Mouse (Mus musculus): ENCODE measurements around the gene Slc25a42. TPM values are rescaled to one million over a fixed set of nuclear protein-coding genes. Genes with fewer than 3 reads are reported as not detected.

Slc25a42 gene
- 8.2 and 10.2 TPM in 2 replicates for polyA plus RNA-seq (2015; fragmentation: Nextera tagmentation; extraction: Ambion mirVana)

- peaks cover 21% of the 10 kb centered on the region for H3K4me1 ChIP-seq (replicated peaks)
- no peaks in the 10 kb centered on the region for H3K9me3 ChIP-seq
- peak within 1 kb of the TSS; percentile 51 for H3K9ac ChIP-seq
- under 1% methylated on average over 61 of the region's 66 CpGs for WGBS
- peak within 1 kb of the TSS; percentile 57 for H3K4me3 ChIP-seq
- H3K36me3 ChIP-seq: no peaks in the 10 kb centered on the region
- H3K4me2 ChIP-seq: peak within 1 kb of the TSS; percentile 85
- H3K27ac ChIP-seq (replicated peaks): peak within 1 kb of the TSS; percentile 50
- 0 out of 2 replicates have a peak, but pooled peaks cover 8% of the 10 kb centered on the region for H3K27me3 ChIP-seq
- peak; percentile 98 for ATAC-seq (ENCODE audit: low FRiP score, low read depth)
Measured at GRCm38 (mm10) chr8:70212112-70213055, at the start of gene Slc25a42. Gene Slc25a42, minus strand, starts transcription at chr8:70212305.

- Histone ChIP-seq H3K9me3 (no peaks in the 10 kb centered on the region), H3K27ac (replicated peaks) (no peak overlapping the region), H3K9ac (no peak overlapping the region), H3K4me3 (no peak overlapping the region), H3K36me3 (peaks cover 96% of the 10 kb centered on the region), H3K4me2 (no peak overlapping the region), H3K27me3 (no peaks in the 10 kb centered on the region), H3K4me1 (replicated peaks) (no peaks in the 10 kb centered on the region)
- ATAC-seq (ENCODE audit: low FRiP score, low read depth): no peak
- 89% methylated on average over 2 of the region's 2 CpGs for WGBS
Measured at GRCm38 (mm10) chr8:70259043-70259442, 46.9 kb upstream of the Slc25a42 start.

DNA sequence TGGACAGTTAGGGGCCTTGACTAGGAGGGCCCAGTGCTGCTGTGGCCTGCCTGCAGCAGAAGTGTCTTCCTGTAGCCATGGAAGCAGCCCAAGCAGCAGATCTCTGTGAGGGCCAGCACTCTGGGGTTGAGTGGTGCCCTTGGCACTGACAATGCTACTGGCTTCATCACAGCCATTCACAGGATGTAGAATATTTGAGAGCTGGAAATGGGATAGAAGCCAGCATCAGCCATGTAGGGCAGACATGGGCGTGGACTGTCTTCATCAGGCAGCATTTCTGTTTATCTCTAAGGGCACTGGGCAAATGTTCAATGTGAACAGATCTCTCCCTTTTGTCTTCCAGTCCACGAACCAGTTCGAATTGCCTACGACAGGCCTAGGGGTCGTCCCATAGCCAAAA is 46.5 kb upstream of the Slc25a42 start:
- H3K4me3 ChIP-seq: no peak overlapping the region
- H3K27ac ChIP-seq (replicated peaks): no peak overlapping the region
- WGBS: 90% methylated on average over 5 of the region's 5 CpGs
- no peak overlapping the region for H3K4me2 ChIP-seq
- no peak overlapping the region for H3K9ac ChIP-seq
- no peaks in the 10 kb centered on the region for H3K9me3 ChIP-seq
- peaks cover 96% of the 10 kb centered on the region for H3K36me3 ChIP-seq
- no peak for ATAC-seq (ENCODE audit: low FRiP score, low read depth)
- H3K27me3 ChIP-seq: no peaks in the 10 kb centered on the region
- no peaks in the 10 kb centered on the region for H3K4me1 ChIP-seq (replicated peaks)

DNA sequence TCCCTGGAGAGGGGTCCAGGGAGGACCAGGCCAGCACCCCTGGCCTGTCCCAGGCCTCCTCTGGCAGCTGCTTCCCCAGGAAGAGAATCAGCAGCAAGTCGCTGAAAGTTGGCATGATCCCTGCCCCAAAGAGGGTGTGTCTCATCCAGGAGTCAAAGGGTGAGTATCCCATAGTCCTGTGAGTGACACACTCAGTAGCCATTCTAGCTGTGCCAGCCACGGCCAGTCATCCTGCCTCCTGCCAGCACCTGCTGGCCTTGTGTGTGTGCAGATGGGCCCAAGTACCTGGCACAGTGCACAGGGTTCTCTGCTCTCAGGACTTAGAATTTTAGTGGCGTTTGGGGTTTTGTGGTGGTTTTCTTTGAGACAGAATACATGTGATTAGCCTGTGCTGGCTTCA is 45.4 kb upstream of the Slc25a42 start:
- Histone ChIP-seq H3K36me3 (peaks cover 96% of the 10 kb centered on the region), H3K4me3 (no peak overlapping the region), H3K9me3 (no peaks in the 10 kb centered on the region), H3K27me3 (no peaks in the 10 kb centered on the region), H3K4me1 (replicated peaks) (no peaks in the 10 kb centered on the region), H3K27ac (replicated peaks) (no peak overlapping the region), H3K4me2 (no peak overlapping the region), H3K9ac (no peak overlapping the region)
- ATAC-seq (ENCODE audit: low FRiP score, low read depth): no peak
- WGBS: 93% methylated on average over 3 of the region's 3 CpGs

DNA sequence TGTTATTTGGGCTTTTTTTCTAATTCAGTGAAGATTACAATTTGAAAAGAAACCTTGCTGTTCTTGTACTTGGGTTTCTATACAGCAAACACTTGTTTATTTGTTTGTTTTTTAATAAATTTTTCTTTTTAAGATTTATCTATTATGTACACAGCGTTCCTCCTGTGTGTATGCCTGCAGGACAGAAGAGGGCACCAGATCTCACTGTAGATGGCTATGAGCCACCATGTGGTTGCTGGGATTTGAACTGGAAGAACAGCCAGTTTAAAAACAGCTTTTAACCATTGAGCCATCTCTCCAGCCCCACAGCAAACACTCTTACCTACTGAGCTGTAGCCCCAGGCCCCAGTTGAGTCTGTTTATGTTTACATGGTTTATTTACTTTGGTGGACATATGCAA is 42.5 kb upstream of the Slc25a42 start:
- Histone ChIP-seq H3K27me3 (no peaks in the 10 kb centered on the region), H3K4me1 (replicated peaks) (no peaks in the 10 kb centered on the region), H3K27ac (replicated peaks) (no peak overlapping the region), H3K9me3 (no peaks in the 10 kb centered on the region), H3K36me3 (peaks cover 97% of the 10 kb centered on the region), H3K4me3 (no peak overlapping the region), H3K4me2 (no peak overlapping the region), H3K9ac (no peak overlapping the region)
- 84% methylated on average over 1 of the region's 1 CpGs for WGBS
- no peak for ATAC-seq (ENCODE audit: low FRiP score, low read depth)

GRCm38 (mm10) chr8:70247841-70248240 is 35.7 kb upstream of the Slc25a42 start:
- Histone ChIP-seq H3K27me3 (no peaks in the 10 kb centered on the region), H3K9ac (no peak overlapping the region), H3K36me3 (peaks cover 81% of the 10 kb centered on the region), H3K4me3 (no peak overlapping the region), H3K9me3 (no peaks in the 10 kb centered on the region), H3K27ac (replicated peaks) (no peak overlapping the region), H3K4me2 (no peak overlapping the region), H3K4me1 (replicated peaks) (peaks cover 13% of the 10 kb centered on the region)
- ATAC-seq (ENCODE audit: low FRiP score, low read depth): no peak
- 86% methylated on average over 3 of the region's 3 CpGs for WGBS

DNA sequence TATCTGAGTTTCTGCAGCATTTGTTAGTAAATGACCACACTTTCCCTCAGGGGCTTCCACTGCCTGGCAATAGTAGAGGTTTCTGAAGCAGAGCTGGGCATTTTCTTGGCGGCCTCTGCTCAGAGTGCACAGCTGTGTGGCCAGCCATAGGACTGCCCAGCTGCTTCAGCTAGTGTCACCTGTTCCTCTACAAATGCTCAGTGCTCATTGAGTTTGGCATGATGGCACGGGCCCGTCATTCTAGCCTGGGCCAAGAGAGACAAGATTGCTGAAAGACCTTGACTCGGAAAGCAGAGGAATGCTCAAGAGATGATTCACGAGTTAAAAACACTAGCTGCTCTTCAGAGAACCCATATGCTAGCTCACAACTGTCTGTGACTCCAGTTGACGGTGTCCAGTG is 34.5 kb upstream of the Slc25a42 start:
- H3K9ac ChIP-seq: no peak overlapping the region
- no peak for ATAC-seq (ENCODE audit: low FRiP score, low read depth)
- no peaks in the 10 kb centered on the region for H3K27me3 ChIP-seq
- no peak overlapping the region for H3K27ac ChIP-seq (replicated peaks)
- peaks cover 79% of the 10 kb centered on the region for H3K36me3 ChIP-seq
- no peak overlapping the region for H3K4me2 ChIP-seq
- peaks cover 13% of the 10 kb centered on the region for H3K4me1 ChIP-seq (replicated peaks)
- WGBS: 91% methylated on average over 6 of the region's 6 CpGs
- no peaks in the 10 kb centered on the region for H3K9me3 ChIP-seq
- no peak overlapping the region for H3K4me3 ChIP-seq

DNA sequence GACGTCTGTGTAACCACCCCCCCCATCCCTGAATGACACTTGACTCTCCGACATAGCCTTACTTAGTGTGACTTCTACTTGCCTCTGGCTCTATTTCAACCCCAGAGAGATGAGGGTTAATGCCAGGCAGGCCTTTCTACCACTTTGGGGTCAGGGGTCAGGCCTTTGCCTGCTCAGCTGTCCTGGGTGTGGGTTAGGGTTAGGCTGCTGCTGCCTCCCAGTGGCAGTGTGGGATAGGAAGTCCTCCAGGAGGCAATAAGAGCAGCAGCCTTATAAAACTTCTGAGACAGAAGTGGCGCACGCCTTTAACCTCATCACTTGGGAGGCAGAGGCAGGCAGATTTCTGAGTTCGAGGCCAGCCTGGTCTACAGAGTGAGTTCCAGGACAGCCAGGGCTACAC is 28.5 kb upstream of the Slc25a42 start:
- H3K9ac ChIP-seq: no peak overlapping the region
- no peaks in the 10 kb centered on the region for H3K27me3 ChIP-seq
- H3K27ac ChIP-seq (replicated peaks): no peak overlapping the region
- H3K36me3 ChIP-seq: peaks cover 72% of the 10 kb centered on the region
- no peak overlapping the region for H3K4me2 ChIP-seq
- no peak for ATAC-seq (ENCODE audit: low FRiP score, low read depth)
- H3K4me3 ChIP-seq: no peak overlapping the region
- no peaks in the 10 kb centered on the region for H3K9me3 ChIP-seq
- WGBS: 87% methylated on average over 5 of the region's 5 CpGs
- H3K4me1 ChIP-seq (replicated peaks): peaks cover 22% of the 10 kb centered on the region

GRCm38 (mm10) chr8:70237842-70238241 is 25.7 kb upstream of the Slc25a42 start:
- H3K27me3 ChIP-seq: no peaks in the 10 kb centered on the region
- 94% methylated on average over 2 of the region's 2 CpGs for WGBS

DNA sequence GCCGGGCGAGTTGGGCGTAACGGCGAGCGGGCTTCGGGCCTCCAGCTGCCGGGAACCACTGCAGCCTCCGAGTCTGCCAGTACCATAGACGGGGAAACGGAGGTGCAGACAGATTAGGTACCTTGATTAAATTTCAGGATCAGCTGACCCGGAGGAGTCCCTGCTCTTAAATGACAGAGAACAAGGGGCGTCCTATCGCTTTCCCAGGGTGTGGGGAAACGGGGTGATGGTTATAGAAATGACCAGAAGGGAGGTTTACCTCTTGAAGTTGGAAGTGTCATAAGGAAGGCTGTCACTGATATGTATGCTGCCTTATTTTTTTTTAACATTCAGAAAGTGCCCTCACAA is 22.6 kb upstream of the Slc25a42 start:
- peak overlapping the region; percentile 63 for H3K4me2 ChIP-seq
- H3K4me3 ChIP-seq: peak overlapping the region; percentile 87
- peaks cover 39% of the 10 kb centered on the region for H3K36me3 ChIP-seq
- no peaks in the 10 kb centered on the region for H3K9me3 ChIP-seq
- H3K4me1 ChIP-seq (replicated peaks): peaks cover 37% of the 10 kb centered on the region
- under 1% methylated on average over 15 of the region's 15 CpGs for WGBS
- peak overlapping the region; percentile 80 for H3K9ac ChIP-seq
- H3K27me3 ChIP-seq: no peaks in the 10 kb centered on the region
- H3K27ac ChIP-seq (replicated peaks): peak overlapping the region; percentile 97
- no peak for ATAC-seq (ENCODE audit: low FRiP score, low read depth)

More at GRCm38 (mm10) chr8:70237842-70238241, 25.7 kb upstream of the Slc25a42 start:
- no peak overlapping the region for H3K9ac ChIP-seq
- peaks cover 50% of the 10 kb centered on the region for H3K36me3 ChIP-seq
- H3K27ac ChIP-seq (replicated peaks): no peak overlapping the region
- H3K4me1 ChIP-seq (replicated peaks): peaks cover 27% of the 10 kb centered on the region
- H3K4me2 ChIP-seq: no peak overlapping the region
- no peaks in the 10 kb centered on the region for H3K9me3 ChIP-seq
- no peak for ATAC-seq (ENCODE audit: low FRiP score, low read depth)
- H3K4me3 ChIP-seq: no peak overlapping the region

GRCm38 (mm10) chr8:70234080-70234780 is 22.1 kb upstream of the Slc25a42 start, which contains the start of the genes Sugp2 and Armc6:
Gene Sugp2, plus strand, starts transcription at chr8:70234226.
Gene Armc6, minus strand, starts transcription at chr8:70234466.
- Histone ChIP-seq H3K36me3 (peaks cover 44% of the 10 kb centered on the region), H3K4me2 (peak within 1 kb of the TSS; percentile 63), H3K27ac (replicated peaks) (peak within 1 kb of the TSS; percentile 97), H3K9me3 (no peaks in the 10 kb centered on the region), H3K27me3 (no peaks in the 10 kb centered on the region), H3K9ac (peak within 1 kb of the TSS; percentile 80), H3K4me1 (replicated peaks) (peaks cover 37% of the 10 kb centered on the region), H3K4me3 (peak within 1 kb of the TSS; percentile 87)
- peak; percentile 96 for ATAC-seq (ENCODE audit: low FRiP score, low read depth)
- under 1% methylated on average over 66 of the region's 67 CpGs for WGBS

GRCm38 (mm10) chr8:70233606-70234005 is 21.5 kb upstream of the Slc25a42 start:
- Histone ChIP-seq H3K9ac (peak overlapping the region; percentile 80), H3K27ac (replicated peaks) (peak overlapping the region; percentile 97), H3K36me3 (peaks cover 43% of the 10 kb centered on the region), H3K4me3 (peak overlapping the region; percentile 87), H3K27me3 (no peaks in the 10 kb centered on the region), H3K4me2 (peak overlapping the region; percentile 63), H3K4me1 (replicated peaks) (peaks cover 37% of the 10 kb centered on the region), H3K9me3 (no peaks in the 10 kb centered on the region)
- WGBS: 4% methylated on average over 13 of the region's 13 CpGs
- peak; percentile 32 for ATAC-seq (ENCODE audit: low FRiP score, low read depth)
